ENCODE assay signal across 14 mouse cellular contexts in genomic region chr7:65639821-65640382, GRCm38 (mm10). TPM values are rescaled to one million over a fixed set of nuclear protein-coding genes. Genes with fewer than 3 reads are reported as not detected.
DNase-seq lines count a peak whose midpoint lies in the region; ATAC-seq lines count a peak whose summit lies in the region.
"Had no signal": no experiment of that assay in that cellular context is flagged by ENCODE, and none has a peak within 500 bp of the region (broad histone marks: within the 10 kb centered on the region; RNA-seq: fewer than 3 reads in every experiment).

No protein-coding gene starts in this region.

- 83% methylated on average over 6 of the region's 6 CpGs for WGBS in midbrain, embryonic 11.5 days
- WGBS in midbrain, embryonic 14.5 days: 87% methylated on average over 6 of the region's 6 CpGs

- no peak overlapping the region for H3K9ac ChIP-seq in midbrain, embryonic 11.5 days (ENCODE audit: low read length)
- no peak overlapping the region for H3K9ac ChIP-seq in midbrain, embryonic 14.5 days (replicated peaks; ENCODE audit: low read length)
- H3K9ac ChIP-seq: embryonic facial prominence, embryonic 15.5 days had no signal

- no peak overlapping the region for H3K4me3 ChIP-seq in midbrain, embryonic 11.5 days (ENCODE audit: low read depth, low read length)
- no peak overlapping the region for H3K4me3 ChIP-seq in midbrain, embryonic 14.5 days (replicated peaks; ENCODE audit: low read depth, low read length)
- peak overlapping the region; percentile 31 for H3K4me3 ChIP-seq in erythroblast, embryonic 14.5 days (replicated peaks)
- H3K4me3 ChIP-seq: embryonic facial prominence, embryonic 15.5 days had no signal

- H3K27ac ChIP-seq in midbrain, embryonic 11.5 days (ENCODE audit: low read depth, low read length): no peak overlapping the region
- H3K27ac ChIP-seq in midbrain, embryonic 14.5 days (replicated peaks; ENCODE audit: low read depth, low read length): no peak overlapping the region
- H3K27ac ChIP-seq: embryonic facial prominence, embryonic 15.5 days had no signal

- H3K4me1 ChIP-seq in midbrain, embryonic 11.5 days (ENCODE audit: control insufficient read depth, insufficient read depth, low read length): no peaks in the 10 kb centered on the region
- H3K4me1 ChIP-seq in midbrain, embryonic 14.5 days (ENCODE audit: control insufficient read depth, insufficient read depth, low read length): no peaks in the 10 kb centered on the region
- H3K4me1 ChIP-seq in erythroblast, embryonic 14.5 days (ENCODE audit: control insufficient read depth): peaks cover 62% of the 10 kb centered on the region
- H3K4me1 ChIP-seq: embryonic facial prominence, embryonic 15.5 days had no signal

- peaks cover 2% of the 10 kb centered on the region; the same call in 1 of the 2 replicates for H3K27me3 ChIP-seq in midbrain, embryonic 11.5 days (ENCODE audit: control insufficient read depth, insufficient read depth, low read length)
- H3K27me3 ChIP-seq in midbrain, embryonic 14.5 days (ENCODE audit: control insufficient read depth, insufficient read depth, low read length): 0 out of 2 replicates have a peak, but pooled peaks cover 6% of the 10 kb centered on the region
- no peaks in the 10 kb centered on the region for H3K27me3 ChIP-seq in erythroblast, embryonic 14.5 days (ENCODE audit: control insufficient read depth)

- H3K4me2 ChIP-seq in midbrain, embryonic 11.5 days: no peak overlapping the region
- no peak overlapping the region for H3K4me2 ChIP-seq in midbrain, embryonic 14.5 days (ENCODE audit: low read length)
- H3K4me2 ChIP-seq: embryonic facial prominence, embryonic 15.5 days had no signal

- ATAC-seq in midbrain, embryonic 11.5 days (ENCODE audit: low FRiP score): no peak
- ATAC-seq in midbrain, embryonic 14.5 days (ENCODE audit: low FRiP score, low TSS enrichment): no peak
- peak; percentile 81 for ATAC-seq in megakaryocyte-erythroid progenitor cell, adult 5-6 weeks (replicated peaks; ENCODE audit: low FRiP score, low TSS enrichment, poor library complexity, severe bottlenecking)
- ATAC-seq: intestine, embryonic 16.5 days had no signal

- peak; percentile 37 to 57 for DNase-seq in cerebellum, postnatal 14 days
- no peak for DNase-seq in cerebellum, postnatal 4 days (ENCODE audit: low spot score in 2 of 2)
- peak; percentile 51 for DNase-seq in midbrain, embryonic 11.5 days (ENCODE audit: low spot score, missing footprints)
- no peak for DNase-seq in midbrain, embryonic 14.5 days
- no peak for DNase-seq in embryo, embryonic 10 days (ENCODE audit: low spot score)
- no peak for DNase-seq in lung, postnatal 4 days
- DNase-seq: cerebellum, adult 9-11 months; kidney, postnatal 25 days; lung, adult 18-20 months; thymus, adult 2 months had no signal

- no peaks in the 10 kb centered on the region for H3K36me3 ChIP-seq in midbrain, embryonic 11.5 days (ENCODE audit: control insufficient read depth, insufficient read depth, low read length)
- H3K36me3 ChIP-seq in midbrain, embryonic 14.5 days (ENCODE audit: control insufficient read depth, insufficient read depth, low read length): no peaks in the 10 kb centered on the region
- H3K36me3 ChIP-seq in erythroblast, embryonic 14.5 days (ENCODE audit: control insufficient read depth): no peaks in the 10 kb centered on the region
- H3K36me3 ChIP-seq: embryonic facial prominence, embryonic 15.5 days had no signal

- no peaks in the 10 kb centered on the region for H3K9me3 ChIP-seq in midbrain, embryonic 11.5 days (ENCODE audit: control insufficient read depth, low read length)
- no peaks in the 10 kb centered on the region for H3K9me3 ChIP-seq in midbrain, embryonic 14.5 days (ENCODE audit: control insufficient read depth, low read length)
- no peaks in the 10 kb centered on the region for H3K9me3 ChIP-seq in erythroblast, embryonic 14.5 days (ENCODE audit: control insufficient read depth, low read length)
- H3K9me3 ChIP-seq: embryonic facial prominence, embryonic 15.5 days had no signal

RNA-seq across cellular contexts. Expression of gene Tarsl2, which starts 4.8 kb away (rescaled TPM):
- 11.7 and 12.0 TPM in 2 replicates for polyA plus RNA-seq in midbrain, embryonic 11.5 days (2014; fragmentation: Nextera tagmentation; extraction: Ambion mirVana)
- 12.4 and 17.6 TPM in 2 replicates for polyA plus RNA-seq in midbrain, embryonic 14.5 days (2014; fragmentation: Nextera tagmentation; extraction: Ambion mirVana)
- polyA plus RNA-seq in erythroblast, embryonic 14.5 days (2012): 1.1 and 1.5 TPM in 2 replicates
- total RNA-seq in megakaryocyte-erythroid progenitor cell, adult 5-6 weeks (2014; fragmentation: Nextera tagmentation): 36.0 and 45.4 TPM in 2 replicates
- total RNA-seq in megakaryocyte-erythroid progenitor cell, adult 5-6 weeks (2017): 58.1 and 73.2 TPM in 2 replicates

RNA-seq across cellular contexts. Expression of gene Tm2d3, which starts 51.1 kb away (rescaled TPM):
- 67.0 and 68.8 TPM in 2 replicates for polyA plus RNA-seq in midbrain, embryonic 11.5 days (2014; fragmentation: Nextera tagmentation; extraction: Ambion mirVana)
- polyA plus RNA-seq in midbrain, embryonic 14.5 days (2014; fragmentation: Nextera tagmentation; extraction: Ambion mirVana): 85.2 and 90.8 TPM in 2 replicates
- 0.39 and 0.43 TPM in 2 replicates for polyA plus RNA-seq in erythroblast, embryonic 14.5 days (2012)
- 42.3 and 47.2 TPM in 2 replicates for total RNA-seq in megakaryocyte-erythroid progenitor cell, adult 5-6 weeks (2014; fragmentation: Nextera tagmentation)
- 25.6 and 64.9 TPM in 2 replicates for total RNA-seq in megakaryocyte-erythroid progenitor cell, adult 5-6 weeks (2017)

Comparison
In these comparisons a context has a peak if more than half of its experiments do, and no peak if none do; other contexts are left out.
1. DNase-seq: peak in cerebellum, postnatal 14 days (2 of 2) and midbrain, embryonic 11.5 days (single experiment); none in cerebellum, postnatal 4 days (0 of 2), midbrain, embryonic 14.5 days (single experiment), embryo, embryonic 10 days (single experiment) and lung, postnatal 4 days (0 of 2).
2. RNA of gene Tm2d3, which starts 51.1 kb away (polyA plus RNA-seq): 85.2 to 90.8 TPM in midbrain, embryonic 14.5 days and 67.0 to 68.8 TPM in midbrain, embryonic 11.5 days; 0.39 to 0.43 TPM in erythroblast, embryonic 14.5 days; every median in the first group is over 10 times any median in the second.